Mouse (Mus musculus) CH12.LX (cell line): ENCODE data around the gene Psmb8. TPM values are rescaled to one million over a fixed set of nuclear protein-coding genes. Genes with fewer than 3 reads are reported as not detected.

Experiments used
- DNase-seq: peaks from one replicate; pipeline ENCODE4 v3.0.0-alpha.2; 2013; ENCODE audit errors: extremely low read depth
- H3K27ac ChIP-seq: 2 replicates; pipeline ENCODE4 v1.5.1; 2012; ENCODE audit warnings: low read depth, mild to moderate bottlenecking, control low read depth, moderate library complexity; ENCODE audit not compliant: insufficient read depth
- H3K27me3 ChIP-seq: replicated peaks from 2 replicates; pipeline ENCODE3; 2012; ENCODE audit warnings: inconsistent platforms
- H3K36me3 ChIP-seq, 2 experiments: replicated peaks in 1 of 2; 2 replicates each; pipeline versions ENCODE3 to v1.6.1; 2012; ENCODE audit warnings: inconsistent platforms in 1 of 2, low read length in 1 of 2, mild to moderate bottlenecking in 1 of 2, mixed read lengths in 1 of 2, moderate library complexity in 1 of 2; ENCODE audit not compliant: control insufficient read depth in 1 of 2, insufficient read depth in 1 of 2
- H3K4me1 ChIP-seq, 2 experiments: 2 replicates each; pipeline ENCODE4 v1.6.1; 2012; ENCODE audit warnings: inconsistent platforms in 1 of 2, moderate library complexity in 1 of 2; ENCODE audit not compliant: insufficient read depth in 2 of 2, control insufficient read depth in 1 of 2
- H3K4me2 ChIP-seq: 2 replicates; pipeline ENCODE4 v1.6.1; 2012; ENCODE audit warnings: low read depth, mild to moderate bottlenecking, control low read depth; ENCODE audit not compliant: poor library complexity, insufficient read depth, severe bottlenecking
- H3K4me3 ChIP-seq, 3 experiments: fragments of 150-350 bp in 1 of 3; sonication (generic) in 1 of 3; replicated peaks in 1 of 3; 2 replicates each; pipeline versions ENCODE3 to v1.5.1; 2011 to 2012; ENCODE audit warnings: low read depth in 2 of 3, low read length in 2 of 3, mild to moderate bottlenecking in 2 of 3, moderate library complexity in 2 of 3, control low read depth in 1 of 3, improper control_type of control experiment in 1 of 3, inconsistent platforms in 1 of 3, mixed read lengths in 1 of 3; ENCODE audit not compliant: poor library complexity in 1 of 3
- H3K79me2 ChIP-seq: replicated peaks from 2 replicates; pipeline ENCODE4 v1.6.1; 2012; ENCODE audit warnings: mild to moderate bottlenecking, moderate library complexity; ENCODE audit not compliant: control insufficient read depth, poor library complexity, insufficient read depth, severe bottlenecking; ENCODE audit errors: extremely low read depth
- H3K9ac ChIP-seq: 2 replicates; pipeline ENCODE4 v1.6.1; 2012; ENCODE audit warnings: low read depth, mild to moderate bottlenecking, control low read depth, moderate library complexity; ENCODE audit not compliant: insufficient read depth
- H3K9me3 ChIP-seq: replicated peaks from 2 replicates; pipeline ENCODE3; 2012; ENCODE audit warnings: low read length, inconsistent platforms, mixed read lengths
- BHLHE40 ChIP-seq: IDR thresholded peaks from 2 replicates; pipeline ENCODE4 v1.6.1; 2011; ENCODE audit warnings: mild to moderate bottlenecking, low read depth, low read length, improper control_type of control experiment
- CTCF ChIP-seq, 2 experiments: IDR thresholded peaks in 1 of 2; conservative IDR thresholded peaks in 1 of 2; 2 replicates each; pipeline ENCODE4 v1.5.1; 2011 to 2012; ENCODE audit warnings: low read depth in 2 of 2, low read length in 2 of 2, improper control_type of control experiment in 1 of 2, inconsistent platforms in 1 of 2, mild to moderate bottlenecking in 1 of 2, moderate library complexity in 1 of 2
- E2F4 ChIP-seq: IDR thresholded peaks from 2 replicates; pipeline ENCODE4 v1.6.1; 2011; ENCODE audit warnings: low read depth, low read length, improper control_type of control experiment; ENCODE audit not compliant: insufficient replicate concordance
- ELF1 ChIP-seq: IDR thresholded peaks from 2 replicates; pipeline ENCODE4 v1.6.1; 2014; ENCODE audit warnings: low read depth, mild to moderate bottlenecking, inconsistent platforms, low read length, improper control_type of control experiment
- ETS1 ChIP-seq: conservative IDR thresholded peaks from 2 replicates; pipeline ENCODE4 v1.6.1; 2012; ENCODE audit warnings: low read depth, mild to moderate bottlenecking, inconsistent platforms, low read length, improper control_type of control experiment, moderate library complexity
- HCFC1 ChIP-seq: IDR thresholded peaks from 2 replicates; pipeline ENCODE4 v1.6.1; 2012; ENCODE audit warnings: low read depth, mild to moderate bottlenecking, inconsistent platforms, low read length, improper control_type of control experiment
- IRF4 ChIP-seq: IDR thresholded peaks from 2 replicates; pipeline ENCODE4 v1.6.1; 2014; ENCODE audit warnings: low read depth, mild to moderate bottlenecking, inconsistent platforms, low read length, improper control_type of control experiment
- KAT2A ChIP-seq: IDR thresholded peaks from 2 replicates; pipeline ENCODE4 v1.6.1; 2012; ENCODE audit warnings: low read length, improper control_type of control experiment, inconsistent platforms; ENCODE audit not compliant: insufficient replicate concordance
- MAX ChIP-seq: IDR thresholded peaks from 2 replicates; pipeline ENCODE4 v1.6.1; 2011; ENCODE audit warnings: low read length, improper control_type of control experiment
- MAZ ChIP-seq: IDR thresholded peaks from 2 replicates; pipeline ENCODE4 v1.6.1; 2012; ENCODE audit warnings: low read depth, mild to moderate bottlenecking, inconsistent platforms, low read length, improper control_type of control experiment, moderate library complexity
- MEF2A ChIP-seq: IDR thresholded peaks from 2 replicates; pipeline ENCODE4 v1.6.1; 2014; ENCODE audit warnings: low read depth, mild to moderate bottlenecking, inconsistent platforms, low read length, improper control_type of control experiment, borderline replicate concordance
- MXI1 ChIP-seq: IDR thresholded peaks from 2 replicates; pipeline ENCODE4 v1.6.1; 2011; ENCODE audit warnings: mild to moderate bottlenecking, low read depth, low read length, improper control_type of control experiment
- MYC ChIP-seq: IDR thresholded peaks from 2 replicates; pipeline ENCODE4 v1.6.1; 2011; ENCODE audit warnings: low read depth, mild to moderate bottlenecking, improper control_type of control experiment, low read length
- NELFE ChIP-seq: IDR thresholded peaks from 2 replicates; pipeline ENCODE4 v1.6.1; 2011; ENCODE audit warnings: low read depth, low read length, improper control_type of control experiment
- NRF1 ChIP-seq: IDR thresholded peaks from 2 replicates; pipeline ENCODE4 v1.6.1; 2014; ENCODE audit warnings: low read depth, mild to moderate bottlenecking, inconsistent platforms, low read length, improper control_type of control experiment, moderate library complexity
- PAX5 ChIP-seq: IDR thresholded peaks from 2 replicates; pipeline ENCODE4 v1.6.1; 2012; ENCODE audit warnings: low read length, inconsistent platforms, mixed read lengths
- POLR2A ChIP-seq: IDR thresholded peaks from 2 replicates; pipeline ENCODE4 v1.6.1; 2011; ENCODE audit warnings: low read depth, mild to moderate bottlenecking, improper control_type of control experiment, low read length
- RAD21 ChIP-seq: IDR thresholded peaks from 2 replicates; pipeline ENCODE4 v1.6.1; 2011; ENCODE audit warnings: low read depth, mild to moderate bottlenecking, low read length, improper control_type of control experiment, moderate library complexity
- RCOR1 ChIP-seq: conservative IDR thresholded peaks from 2 replicates; pipeline ENCODE4 v1.6.1; 2012; ENCODE audit warnings: low read depth, mild to moderate bottlenecking, inconsistent platforms, low read length, improper control_type of control experiment
- SIN3A ChIP-seq: IDR thresholded peaks from 2 replicates; pipeline ENCODE4 v1.6.1; 2012; ENCODE audit warnings: low read length, improper control_type of control experiment, inconsistent platforms
- SMC3 ChIP-seq: IDR thresholded peaks from 2 replicates; pipeline ENCODE4 v1.6.1; 2011; ENCODE audit warnings: low read depth, low read length, improper control_type of control experiment
- TBP ChIP-seq: conservative IDR thresholded peaks from 2 replicates; pipeline ENCODE4 v1.6.1; 2011; ENCODE audit warnings: low read depth, low read length, improper control_type of control experiment
- TCF12 ChIP-seq: IDR thresholded peaks from 2 replicates; pipeline ENCODE4 v1.6.1; 2014; ENCODE audit warnings: low read depth, mild to moderate bottlenecking, inconsistent platforms, low read length, improper control_type of control experiment
- UBTF ChIP-seq: IDR thresholded peaks from 2 replicates; pipeline ENCODE4 v1.6.1; 2012; ENCODE audit warnings: low read depth, mild to moderate bottlenecking, inconsistent platforms, low read length, improper control_type of control experiment, moderate library complexity
- USF2 ChIP-seq: conservative IDR thresholded peaks from 2 replicates; pipeline ENCODE4 v1.6.1; 2011; ENCODE audit warnings: low read depth, low read length, improper control_type of control experiment
- ZC3H11A ChIP-seq: IDR thresholded peaks from 2 replicates; pipeline ENCODE4 v1.6.1; 2012; ENCODE audit warnings: low read depth, mild to moderate bottlenecking, inconsistent platforms, low read length, improper control_type of control experiment
- ZMIZ1 ChIP-seq: IDR thresholded peaks from 2 replicates; pipeline ENCODE4 v1.6.1; 2012; ENCODE audit warnings: low read depth, mild to moderate bottlenecking, inconsistent platforms, low read length, improper control_type of control experiment
- ZNF384 ChIP-seq: IDR thresholded peaks from 2 replicates; pipeline ENCODE4 v1.6.1; 2012; ENCODE audit warnings: low read depth, low read length, improper control_type of control experiment, inconsistent platforms
- dilution Hi-C: fragments of 300-500 bp; cut with MboI; formaldehyde crosslinking; loops from 2 replicates; pipeline ENCODE4 v1.14.3; 2020; ENCODE audit warnings: low sequenced_read_pairs; ENCODE audit not compliant: extremely low pct_unique_long_range_greater_than_20kb, extremely low pct_ligation_motif_present
- in situ Hi-C: fragments of 300-500 bp; cut with MboI; formaldehyde crosslinking; loops from 3 replicates; pipeline ENCODE4 v1.14.3; 2019; ENCODE audit warnings: low sequenced_read_pairs, low pct_ligation_motif_present, low pct_unique_long_range_greater_than_20kb, mixed read lengths
- polyA plus RNA-seq: library from polyadenylated mRNA; unstranded; fragments of >175 nt; gene quantifications from 2 replicates; pipeline ENCODE4 v1.2.1, GENCODE M21; 2012; ENCODE audit warnings: low read depth; ENCODE audit not compliant: insufficient read length
- total RNA-seq, 2 experiments: library from RNA; depleted of rRNA; stranded (reverse); fragments of 300-350 nt in 1 of 2; fragments of >200 nt in 1 of 2; gene quantifications; 2 replicates each; pipeline ENCODE4 v1.2.3; 2012 to 2014

Psmb8 gene
- total and polyA plus RNA-seq, 3 experiments, result 652 to 989 (median 857) TPM

- peak overlapping the region in 1 of 3 experiments; percentile 36 for H3K4me3 ChIP-seq
- H3K36me3 ChIP-seq, result no peaks in the 10 kb centered on the region
- H3K27ac ChIP-seq, result no peak overlapping the region
- dilution Hi-C loops (no loop called here), in situ Hi-C loops (no loop called here)
- H3K79me2 ChIP-seq, result no peaks in the 10 kb centered on the region
- peak overlapping the region; percentile 58 for H3K9ac ChIP-seq
- peak overlapping the region; percentile 65 for H3K4me2 ChIP-seq
- no peaks in the 10 kb centered on the region for H3K9me3 ChIP-seq
- TF ChIP-seq KAT2A (0 out of 2 replicates have a peak, but pooled peaks have one; percentile 50), BHLHE40 (no peak), POLR2A (peak; percentile 57), MAZ (peak; percentile 70; the same call in 1 of the 2 replicates), MXI1 (peak; percentile 66; the same call in 1 of the 2 replicates), TCF12 (peak; percentile 63), E2F4 (no peak; the same call in 1 of the 2 replicates), ZNF384 (0 out of 2 replicates have a peak, but pooled peaks have one; percentile 14), RCOR1 (no peak; the same call in 1 of the 2 replicates), HCFC1 (peak; percentile 60), SMC3 (peak; percentile 96), MEF2A (peak; percentile 74), ELF1 (peak; percentile 75), CTCF (conservative IDR thresholded peaks at IDR 0.05 in 1 of 2, IDR thresholded peaks at IDR 0.05 in 1 of 2; ENCODE audit: low read depth in 2 of 2, low read length in 2 of 2) (peak; percentile 58 to 92), NELFE (peak; percentile 70), ZC3H11A (peak; percentile 85), IRF4 (peak; percentile 67), RAD21 (peak; percentile 98), USF2 (no peak), MYC (peak; percentile 85), UBTF (no peak), ZMIZ1 (no peak), SIN3A (peak; percentile 90), MAX (peak; percentile 82), ETS1 (peak; percentile 21; the same call in 1 of the 2 replicates), PAX5 (no peak), NRF1 (peak; percentile 76), TBP (peak; percentile 60; the same call in 1 of the 2 replicates)
- no peaks in the 10 kb centered on the region for H3K27me3 ChIP-seq
- peak; percentile 98 for DNase-seq
- H3K4me1 ChIP-seq, result peaks cover 0 to 27% of the 10 kb centered on the region in 2 experiments; a peak in 2 of 4 replicates
Observed at GRCm38 (mm10) chr17:34234926-34235325, 37.4 kb downstream of the Psmb8 start.
